Mouse (Mus musculus) G1E (cell line): Measurements from ENCODE around the gene Prl2c1. TPM values are rescaled to one million over a fixed set of nuclear protein-coding genes. Genes with fewer than 3 reads are reported as not detected.
"Not testable (repeated sequence)": the region's sequence is repeated elsewhere in the genome, so short reads cannot be mapped to it uniquely, and the experiment has no call there.

Experiments used
- ATAC-seq: 2 replicates; pipeline ENCODE4 v1.8.0; 2016; ENCODE audit warnings: mild to moderate bottlenecking; ENCODE audit not compliant: insufficient number of reproducible peaks, poor library complexity, low FRiP score, severe bottlenecking; ENCODE audit errors: extremely low read depth
- DNase-seq: peaks from one replicate; pipeline ENCODE4 v3.0.0; 2012; ENCODE audit warnings: low spot score
- H3K27me3 ChIP-seq: 2 replicates; pipeline ENCODE4 v1.6.1; 2012; ENCODE audit warnings: mild to moderate bottlenecking, low read length, inconsistent platforms; ENCODE audit not compliant: insufficient read depth
- H3K36me3 ChIP-seq: replicated peaks from 2 replicates; pipeline ENCODE3; 2012; ENCODE audit warnings: mild to moderate bottlenecking, inconsistent platforms
- H3K4me1 ChIP-seq: 2 replicates; pipeline ENCODE4 v1.6.1; 2012; ENCODE audit warnings: low read depth, low read length, inconsistent platforms, mixed read lengths; ENCODE audit not compliant: insufficient read depth
- H3K4me3 ChIP-seq: 2 replicates; pipeline ENCODE4 v1.5.1; 2012; ENCODE audit warnings: low read depth, mild to moderate bottlenecking, inconsistent platforms, low read length, moderate library complexity, mixed read lengths
- H3K9me3 ChIP-seq: replicated peaks from 2 replicates; pipeline ENCODE4 v1.6.1; 2012; ENCODE audit warnings: inconsistent platforms
- CTCF ChIP-seq: IDR thresholded peaks from 2 replicates; pipeline ENCODE4 v1.5.1; 2012; ENCODE audit warnings: low read depth, low read length, inconsistent platforms, mixed read lengths
- GATA1 ChIP-seq: IDR thresholded peaks from 2 replicates; pipeline ENCODE4 v1.6.1; 2012; ENCODE audit warnings: borderline replicate concordance, low read length, inconsistent platforms, mixed read lengths
- GATA2 ChIP-seq: IDR thresholded peaks from 2 replicates; pipeline ENCODE4 v1.6.1; 2012; ENCODE audit warnings: low read depth, low read length, inconsistent platforms, borderline replicate concordance
- POLR2AphosphoS5 ChIP-seq: IDR thresholded peaks from 2 replicates; pipeline ENCODE4 v1.6.1; 2012; ENCODE audit warnings: low read depth, low read length, inconsistent platforms; ENCODE audit not compliant: insufficient replicate concordance
- TAL1 ChIP-seq: conservative IDR thresholded peaks from 2 replicates; pipeline ENCODE4 v1.6.1; 2012; ENCODE audit warnings: low read depth, low read length, inconsistent platforms, mixed read lengths
- polyA plus RNA-seq: library from polyadenylated mRNA; stranded (reverse); fragments of >175 nt; gene quantifications from 2 replicates; pipeline ENCODE4 v1.2.3, GENCODE M21; 2012
- total RNA-seq, 2 experiments: library from RNA; stranded (forward) in 1 of 2; stranded (reverse) in 1 of 2; fragments of 200-1000 nt in 1 of 2; fragments of >200 nt in 1 of 2; fragmentation: Nextera tagmentation in 1 of 2; gene quantifications; 2 replicates each; pipeline ENCODE4 v1.2.3; 2014 to 2017

The Prl2c1 gene
- total RNA-seq (2014; fragmentation: Nextera tagmentation) (not detected in 2 replicates), total RNA-seq (2017) (not detected in 2 replicates), polyA plus RNA-seq (not detected in 2 replicates)

DNA sequence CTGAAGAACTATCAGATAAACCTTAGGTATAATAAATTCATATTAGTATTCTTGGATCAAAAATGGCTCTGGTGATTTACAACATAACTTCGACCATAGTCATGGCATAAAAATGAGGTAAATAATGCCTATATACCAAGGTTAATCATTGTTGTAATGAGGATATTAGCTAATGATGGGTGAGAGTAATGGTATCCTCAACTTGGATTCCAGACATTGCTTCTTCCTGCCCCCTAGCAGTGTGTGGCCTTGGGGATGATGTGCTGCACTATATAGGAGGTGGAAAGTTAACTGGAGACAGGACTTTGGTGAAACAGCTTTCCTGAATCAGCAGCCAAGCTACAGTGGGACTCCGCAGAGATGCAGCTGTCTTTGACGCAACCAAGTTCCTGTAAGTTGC, at the start of gene Prl2c1:
Gene Prl2c1, plus strand, starts transcription at position 301 of the 400 bp plus-strand sequence.
- TF ChIP-seq TAL1: no peak
- no peak for TF ChIP-seq GATA1
- no peak for TF ChIP-seq POLR2AphosphoS5
- TF ChIP-seq GATA2: no peak
- TF ChIP-seq CTCF: no peak
- Histone ChIP-seq H3K9me3 (no peaks in the 10 kb centered on the region), H3K4me3 (no peak within 1 kb of the TSS), H3K27me3 (no peaks in the 10 kb centered on the region), H3K4me1 (no peaks in the 10 kb centered on the region), H3K36me3 (no peaks in the 10 kb centered on the region)
- DNase-seq (no peak), ATAC-seq (no peak)

DNA sequence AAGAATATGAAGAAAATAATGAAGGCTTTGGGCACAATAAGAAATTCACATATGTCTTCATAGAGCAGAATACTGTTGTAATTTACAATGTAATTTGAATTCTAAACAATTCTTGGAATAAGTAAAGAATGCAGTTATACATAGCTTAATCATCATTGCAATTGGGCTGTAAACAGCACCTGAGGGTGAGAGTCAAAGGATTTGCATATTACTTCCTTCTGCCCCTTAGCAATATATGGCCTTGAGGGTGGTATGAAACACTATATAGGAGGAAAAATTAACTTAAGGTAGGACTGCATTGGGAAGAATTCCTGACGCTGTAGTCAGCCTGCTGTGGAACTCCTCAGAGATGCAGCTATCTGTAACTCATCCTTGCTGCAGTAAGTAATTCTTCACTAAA, 47.8 kb upstream of the Prl2c1 start, which contains the start of gene Prl2a1:
Gene Prl2a1, plus strand, starts transcription at position 301 of the 400 bp plus-strand sequence.
- Histone ChIP-seq H3K9me3 (no peaks in the 10 kb centered on the region), H3K4me1 (no peaks in the 10 kb centered on the region), H3K4me3 (no peak within 1 kb of the TSS), H3K27me3 (no peaks in the 10 kb centered on the region), H3K36me3 (no peaks in the 10 kb centered on the region)
- ATAC-seq (no peak), DNase-seq (no peak)
- TF ChIP-seq TAL1 (no peak), GATA2 (no peak), CTCF (no peak), GATA1 (no peak), POLR2AphosphoS5 (no peak)

DNA sequence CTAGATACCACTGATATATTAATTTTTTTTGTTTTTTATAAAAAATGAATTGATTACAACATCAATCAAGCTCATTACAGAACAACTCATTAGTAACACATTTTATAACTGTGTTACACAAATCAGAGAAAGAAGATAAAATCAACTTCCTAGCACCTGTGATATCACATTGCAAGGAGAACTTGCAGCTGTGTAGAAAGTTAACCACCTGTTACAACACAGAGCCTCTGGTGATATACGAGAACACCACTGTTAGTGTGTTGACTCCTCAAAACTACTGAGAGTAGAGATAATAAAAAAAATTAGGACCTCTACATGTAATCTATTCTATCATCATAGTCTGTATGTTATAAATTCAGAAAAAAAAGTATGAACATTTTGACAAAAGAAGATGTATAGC, 46.4 kb upstream of the Prl2c1 start:
- no peaks in the 10 kb centered on the region for H3K4me1 ChIP-seq
- no peaks in the 10 kb centered on the region for H3K27me3 ChIP-seq
- H3K9me3 ChIP-seq: no peaks in the 10 kb centered on the region
- TF ChIP-seq GATA2 (no peak), TAL1 (no peak), CTCF (no peak), POLR2AphosphoS5 (no peak), GATA1 (no peak)
- H3K36me3 ChIP-seq: no peaks in the 10 kb centered on the region
- ATAC-seq (no peak), DNase-seq (no peak)
- H3K4me3 ChIP-seq: no peak overlapping the region

DNA sequence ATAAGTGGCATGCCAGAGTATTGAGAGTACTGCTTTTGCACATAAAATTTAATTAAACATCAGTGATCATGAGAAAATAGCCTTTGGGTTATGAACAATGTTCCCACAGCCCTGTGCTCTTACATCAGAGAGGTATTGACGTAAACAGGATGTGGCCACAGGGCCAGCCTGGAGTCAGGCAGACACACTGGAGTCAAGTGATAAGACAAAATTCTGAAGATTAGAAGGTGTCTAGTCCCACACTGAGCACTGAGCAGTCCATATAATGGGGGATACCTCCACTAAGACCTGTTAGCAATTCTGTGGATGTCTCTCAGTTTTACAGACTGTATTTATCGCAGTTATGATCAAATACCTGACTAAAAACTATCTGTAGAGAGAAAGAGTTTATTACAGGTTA, 55.1 kb downstream of the Prl2c1 start:
- H3K4me3 ChIP-seq, H3K9me3 ChIP-seq, H3K36me3 ChIP-seq, H3K27me3 ChIP-seq, H3K4me1 ChIP-seq, DNase-seq: not testable (repeated sequence)
- peak; percentile 70; the same call in 1 of the 2 replicates for ATAC-seq

Other genes with a start within 250 kb of the Prl2c1 start
- not detected in 2 replicates for gene Prl7b1, start 238.8 kb upstream of the Prl2c1 start, total RNA-seq (2014; fragmentation: Nextera tagmentation)
- gene Prl7b1, start 238.8 kb upstream of the Prl2c1 start, total RNA-seq (2017): 1.5 and 2.0 TPM in 2 replicates
- gene Prl7b1, start 238.8 kb upstream of the Prl2c1 start, polyA plus RNA-seq: not detected in 2 replicates
- gene Prl7a1, start 206.8 kb upstream of the Prl2c1 start, total RNA-seq (2014; fragmentation: Nextera tagmentation): not detected in 2 replicates
- gene Prl7a1, start 206.8 kb upstream of the Prl2c1 start, total RNA-seq (2017): not detected in 2 replicates
- gene Prl7a1, start 206.8 kb upstream of the Prl2c1 start, polyA plus RNA-seq: not detected in 2 replicates
- gene Prl7a2, start 181.3 kb upstream of the Prl2c1 start, total RNA-seq (2014; fragmentation: Nextera tagmentation): not detected in 2 replicates
- not detected in 2 replicates for gene Prl7a2, start 181.3 kb upstream of the Prl2c1 start, total RNA-seq (2017)
- not detected in 2 replicates for gene Prl7a2, start 181.3 kb upstream of the Prl2c1 start, polyA plus RNA-seq
- gene Prl7d1, start 132.6 kb upstream of the Prl2c1 start, total RNA-seq (2014; fragmentation: Nextera tagmentation): not detected in 2 replicates
- 0.05 TPM in 1 of 2 replicates, not detected in the other for gene Prl7d1, start 132.6 kb upstream of the Prl2c1 start, total RNA-seq (2017)
- gene Prl7d1, start 132.6 kb upstream of the Prl2c1 start, polyA plus RNA-seq: not detected in 2 replicates
- not detected in 2 replicates for gene Prl7c1, start 68.5 kb upstream of the Prl2c1 start, total RNA-seq (2014; fragmentation: Nextera tagmentation)
- not detected in 2 replicates for gene Prl7c1, start 68.5 kb upstream of the Prl2c1 start, total RNA-seq (2017)
- not detected in 2 replicates for gene Prl7c1, start 68.5 kb upstream of the Prl2c1 start, polyA plus RNA-seq
- not detected in 2 replicates for gene Prl2a1, start 47.7 kb upstream of the Prl2c1 start, total RNA-seq (2014; fragmentation: Nextera tagmentation)
- not detected in 2 replicates for gene Prl2a1, start 47.7 kb upstream of the Prl2c1 start, total RNA-seq (2017)
- gene Prl2a1, start 47.7 kb upstream of the Prl2c1 start, polyA plus RNA-seq: not detected in 2 replicates
- not detected in 2 replicates for gene Prl4a1, start 166.9 kb downstream of the Prl2c1 start, total RNA-seq (2014; fragmentation: Nextera tagmentation)
- 0.16 TPM in 1 of 2 replicates, not detected in the other for gene Prl4a1, start 166.9 kb downstream of the Prl2c1 start, total RNA-seq (2017)
- not detected in 2 replicates for gene Prl4a1, start 166.9 kb downstream of the Prl2c1 start, polyA plus RNA-seq